Mouse (Mus musculus): ENCODE data around the gene Atp6v0e2. TPM values are rescaled to one million over a fixed set of nuclear protein-coding genes. Genes with fewer than 3 reads are reported as not detected.

The Atp6v0e2 gene
- polyA plus RNA-seq, 1 experiment from 2014 or later: 230 TPM

- Histone ChIP-seq H3K4me2 (replicated peaks) (no peak overlapping the region), H3K36me3 (replicated peaks; ENCODE audit: control insufficient read depth, insufficient read depth) (no peaks in the 10 kb centered on the region), H3K27me3 (ENCODE audit: control insufficient read depth, insufficient read depth, low read length) (no peaks in the 10 kb centered on the region), H3K9me3 (ENCODE audit: control insufficient read depth, low read length) (no peaks in the 10 kb centered on the region), H3K27ac (no peak overlapping the region), H3K9ac (no peak overlapping the region), H3K4me1 (replicated peaks; ENCODE audit: control insufficient read depth, insufficient read depth, low read length) (0 out of 2 replicates have a peak, but pooled peaks cover under 1% of the 10 kb centered on the region), H3K4me3 (replicated peaks; ENCODE audit: low read length) (no peak overlapping the region)
- ATAC-seq (ENCODE audit: low FRiP score) (no peak), DNase-seq (ENCODE audit: low spot score) (no peak)
- WGBS: 89% methylated on average over 6 of the region's 6 CpGs
Observed at GRCm38 (mm10) chr6:48548314-48548713, 10.9 kb downstream of the Atp6v0e2 start.

DNA sequence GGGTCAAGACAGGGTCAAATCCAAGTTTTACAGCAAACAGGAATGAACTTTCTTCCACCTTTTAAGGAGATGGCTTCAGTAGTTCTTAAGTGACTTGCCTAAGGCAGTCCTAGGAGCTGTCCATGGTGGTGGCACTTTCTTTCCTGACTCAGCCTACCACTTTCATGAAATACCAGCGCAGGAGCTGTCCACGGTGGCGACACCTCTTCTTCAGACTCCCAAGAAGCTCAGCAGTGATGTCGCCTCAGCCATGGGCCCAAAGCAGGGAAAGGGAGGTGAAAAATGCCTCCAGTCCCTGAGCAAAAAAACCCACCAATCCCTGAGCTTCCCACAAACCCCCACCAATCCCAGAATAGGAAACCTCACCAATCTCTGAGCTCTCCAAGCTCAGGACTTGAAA, 15.5 kb downstream of the Atp6v0e2 start:
- H3K4me2 ChIP-seq (replicated peaks): no peak overlapping the region
- H3K9ac ChIP-seq: no peak overlapping the region
- peaks cover 18% of the 10 kb centered on the region for H3K4me1 ChIP-seq (replicated peaks; ENCODE audit: control insufficient read depth, insufficient read depth, low read length)
- no peaks in the 10 kb centered on the region for H3K9me3 ChIP-seq (ENCODE audit: control insufficient read depth, low read length)
- H3K36me3 ChIP-seq (replicated peaks; ENCODE audit: control insufficient read depth, insufficient read depth): 0 out of 2 replicates have a peak, but pooled peaks cover 4% of the 10 kb centered on the region
- DNase-seq (ENCODE audit: low spot score): no peak
- 56% methylated on average over 4 of the region's 4 CpGs for WGBS
- no peak for ATAC-seq (ENCODE audit: low FRiP score)
- H3K27me3 ChIP-seq (ENCODE audit: control insufficient read depth, insufficient read depth, low read length): no peaks in the 10 kb centered on the region
- H3K27ac ChIP-seq: no peak overlapping the region
- H3K4me3 ChIP-seq (replicated peaks; ENCODE audit: low read length): no peak overlapping the region

GRCm38 (mm10) chr6:48553819-48554218, 16.4 kb downstream of the Atp6v0e2 start:
- DNase-seq (ENCODE audit: low spot score) (peak; percentile 49), ATAC-seq (ENCODE audit: low FRiP score) (0 out of 2 replicates have a peak, but pooled peaks have one; percentile 12)
- 0 out of 2 replicates have a peak, but pooled peaks cover 4% of the 10 kb centered on the region for H3K36me3 ChIP-seq (replicated peaks; ENCODE audit: control insufficient read depth, insufficient read depth)
- WGBS: 77% methylated on average over 4 of the region's 4 CpGs
- no peaks in the 10 kb centered on the region for H3K9me3 ChIP-seq (ENCODE audit: control insufficient read depth, low read length)
- peak overlapping the region; percentile 99 for H3K27ac ChIP-seq
- H3K9ac ChIP-seq: peak overlapping the region; percentile 88
- peaks cover 18% of the 10 kb centered on the region for H3K4me1 ChIP-seq (replicated peaks; ENCODE audit: control insufficient read depth, insufficient read depth, low read length)
- peak overlapping the region; percentile 53 for H3K4me3 ChIP-seq (replicated peaks; ENCODE audit: low read length)
- H3K4me2 ChIP-seq (replicated peaks): peak overlapping the region; percentile 91
- no peaks in the 10 kb centered on the region for H3K27me3 ChIP-seq (ENCODE audit: control insufficient read depth, insufficient read depth, low read length)

DNA sequence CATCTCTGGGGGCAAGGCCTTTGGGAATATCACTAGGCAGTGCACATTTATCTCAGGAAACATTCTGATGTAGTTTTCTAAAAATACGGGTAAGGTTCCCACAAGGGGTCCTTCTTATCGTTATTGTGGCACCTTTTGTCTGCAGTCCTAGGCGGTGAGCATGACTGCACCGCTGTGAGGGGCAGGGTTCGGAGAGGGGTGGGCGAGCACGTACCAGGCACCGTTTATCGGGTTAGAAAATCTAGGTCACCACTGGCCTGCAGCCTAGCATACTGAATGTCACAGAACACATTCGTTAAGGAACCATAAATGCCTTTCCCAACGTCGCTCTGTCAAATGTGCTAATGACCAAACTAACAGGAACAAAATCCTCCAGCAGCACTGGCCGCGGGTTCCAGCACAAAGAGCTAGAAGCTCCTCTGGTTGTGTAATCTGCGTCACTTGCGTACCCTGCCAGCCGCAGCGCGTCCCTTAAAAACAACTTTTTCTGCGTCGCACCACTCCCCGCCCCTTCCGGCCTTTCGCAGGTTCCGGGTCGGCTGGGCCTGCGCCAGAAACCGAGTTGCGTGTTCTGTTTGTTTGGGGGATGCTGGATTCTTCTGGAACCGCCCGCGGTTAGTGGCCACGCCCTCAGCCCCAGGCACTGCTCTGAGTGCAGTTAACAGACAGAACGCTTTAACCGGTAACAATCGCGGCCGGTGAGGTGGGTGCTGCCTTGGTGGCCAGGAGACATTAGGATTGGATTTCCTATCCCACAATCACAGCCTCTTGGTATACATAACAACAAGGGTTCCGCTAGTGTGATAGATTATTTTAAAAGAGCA, 17.1 kb downstream of the Atp6v0e2 start, which contains the start of gene Lrrc61:
Gene Lrrc61, plus strand, starts transcription at position 517 of the 824 bp plus-strand sequence.
- Histone ChIP-seq H3K27me3 (ENCODE audit: control insufficient read depth, insufficient read depth, low read length) (no peaks in the 10 kb centered on the region), H3K27ac (peak within 1 kb of the TSS; percentile 99), H3K9ac (peak within 1 kb of the TSS; percentile 88), H3K4me3 (replicated peaks; ENCODE audit: low read length) (peak within 1 kb of the TSS; percentile 53), H3K9me3 (ENCODE audit: control insufficient read depth, low read length) (no peaks in the 10 kb centered on the region), H3K4me1 (replicated peaks; ENCODE audit: control insufficient read depth, insufficient read depth, low read length) (peaks cover 18% of the 10 kb centered on the region), H3K4me2 (replicated peaks) (peak within 1 kb of the TSS; percentile 91), H3K36me3 (replicated peaks; ENCODE audit: control insufficient read depth, insufficient read depth) (peaks cover 9% of the 10 kb centered on the region; the same call in 1 of the 2 replicates)
- DNase-seq (ENCODE audit: low spot score) (peak; percentile 96), ATAC-seq (ENCODE audit: low FRiP score) (peak; percentile 95)
- under 1% methylated on average over 39 of the region's 39 CpGs for WGBS

GRCm38 (mm10) chr6:48555104-48555890, 17.9 kb downstream of the Atp6v0e2 start:
- no peaks in the 10 kb centered on the region for H3K9me3 ChIP-seq (ENCODE audit: control insufficient read depth, low read length)
- H3K27ac ChIP-seq: peak overlapping the region; percentile 99

DNA sequence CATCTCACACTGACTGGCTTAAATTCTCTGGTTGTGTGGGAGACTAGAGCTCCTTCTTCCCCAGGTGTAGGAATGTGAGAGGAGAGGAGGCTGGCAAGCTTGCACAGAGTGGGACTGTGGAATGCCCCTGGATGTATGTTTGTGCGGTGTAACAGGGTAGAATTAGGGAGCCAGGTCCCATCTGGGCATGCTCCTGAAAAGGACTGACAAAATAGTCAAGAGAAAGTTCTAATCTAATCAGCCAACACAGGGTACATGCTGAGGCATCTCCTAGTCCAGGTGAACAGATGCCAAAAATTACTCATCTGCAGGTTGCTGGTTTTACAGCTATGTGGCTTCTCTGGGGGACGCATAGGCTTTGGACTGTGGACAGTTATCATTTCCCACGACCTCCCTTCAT, 18.5 kb downstream of the Atp6v0e2 start:
- no peaks in the 10 kb centered on the region for H3K9me3 ChIP-seq (ENCODE audit: control insufficient read depth, low read length)
- no peaks in the 10 kb centered on the region for H3K27me3 ChIP-seq (ENCODE audit: control insufficient read depth, insufficient read depth, low read length)
- peak overlapping the region; percentile 91 for H3K4me2 ChIP-seq (replicated peaks)
- H3K36me3 ChIP-seq (replicated peaks; ENCODE audit: control insufficient read depth, insufficient read depth): peaks cover 20% of the 10 kb centered on the region
- 84% methylated on average over 3 of the region's 3 CpGs for WGBS
- no peak overlapping the region for H3K27ac ChIP-seq
- H3K9ac ChIP-seq: no peak overlapping the region
- ATAC-seq (ENCODE audit: low FRiP score): no peak
- H3K4me1 ChIP-seq (replicated peaks; ENCODE audit: control insufficient read depth, insufficient read depth, low read length): peaks cover 18% of the 10 kb centered on the region
- no peak overlapping the region; the same call in 1 of the 2 replicates for H3K4me3 ChIP-seq (replicated peaks; ENCODE audit: low read length)
- no peak for DNase-seq (ENCODE audit: low spot score)

More at GRCm38 (mm10) chr6:48555104-48555890, 17.9 kb downstream of the Atp6v0e2 start:
- Histone ChIP-seq H3K36me3 (replicated peaks; ENCODE audit: control insufficient read depth, insufficient read depth) (peaks cover 17% of the 10 kb centered on the region), H3K4me3 (replicated peaks; ENCODE audit: low read length) (peak overlapping the region; percentile 53), H3K27me3 (ENCODE audit: control insufficient read depth, insufficient read depth, low read length) (no peaks in the 10 kb centered on the region), H3K9ac (peak overlapping the region; percentile 88), H3K4me1 (replicated peaks; ENCODE audit: control insufficient read depth, insufficient read depth, low read length) (peaks cover 18% of the 10 kb centered on the region), H3K4me2 (replicated peaks) (peak overlapping the region; percentile 91)
- peak; percentile 83 for DNase-seq (ENCODE audit: low spot score)
- WGBS: 28% methylated on average over 14 of the region's 14 CpGs
- peak; percentile 87 for ATAC-seq (ENCODE audit: low FRiP score)

DNA sequence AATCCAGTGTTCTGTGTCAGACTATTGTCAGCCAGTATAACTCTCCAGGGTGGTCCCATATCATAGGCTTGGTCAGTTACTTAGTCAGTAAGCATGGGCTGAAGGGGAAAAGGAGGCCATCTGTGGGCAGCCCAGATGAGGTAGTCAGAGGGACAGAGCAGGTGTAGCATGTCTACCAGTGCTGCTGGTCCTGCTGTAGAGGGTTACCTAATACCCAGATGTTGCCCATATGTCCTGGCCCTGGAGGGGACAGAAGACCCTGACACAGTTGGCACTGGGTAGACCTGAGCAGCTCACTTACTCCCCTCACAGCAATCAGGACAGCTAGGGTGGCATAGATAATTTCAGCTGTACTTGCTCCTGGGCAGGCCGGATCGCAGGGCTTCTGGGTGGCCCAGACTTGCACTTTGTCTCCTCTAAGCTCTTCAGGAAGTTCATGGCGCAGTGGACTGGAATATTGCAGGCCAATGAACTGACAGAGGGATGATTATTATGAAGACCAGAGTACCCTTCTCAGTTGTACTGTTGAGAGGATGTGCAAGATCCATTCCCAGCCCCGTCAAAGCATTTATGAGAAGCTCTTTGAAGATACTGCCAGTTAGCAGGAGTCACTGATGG, 28.4 kb downstream of the Atp6v0e2 start:
- Histone ChIP-seq H3K4me2 (replicated peaks) (no peak overlapping the region), H3K36me3 (replicated peaks; ENCODE audit: control insufficient read depth, insufficient read depth) (peaks cover 50% of the 10 kb centered on the region), H3K4me1 (replicated peaks; ENCODE audit: control insufficient read depth, insufficient read depth, low read length) (no peaks in the 10 kb centered on the region), H3K27ac (no peak overlapping the region), H3K9me3 (ENCODE audit: control insufficient read depth, low read length) (no peaks in the 10 kb centered on the region), H3K27me3 (ENCODE audit: control insufficient read depth, insufficient read depth, low read length) (no peaks in the 10 kb centered on the region), H3K9ac (no peak overlapping the region), H3K4me3 (replicated peaks; ENCODE audit: low read length) (no peak overlapping the region)
- DNase-seq (ENCODE audit: low spot score) (no peak), ATAC-seq (ENCODE audit: low FRiP score) (no peak)
- WGBS: 99% methylated on average over 4 of the region's 4 CpGs

GRCm38 (mm10) chr6:48566312-48566711, 28.9 kb downstream of the Atp6v0e2 start:
- no peak overlapping the region for H3K4me3 ChIP-seq (replicated peaks; ENCODE audit: low read length)
- 56% methylated on average over 5 of the region's 5 CpGs for WGBS
- H3K27ac ChIP-seq: no peak overlapping the region
- H3K4me2 ChIP-seq (replicated peaks): no peak overlapping the region
- no peak; the same call in 1 of the 2 replicates for ATAC-seq (ENCODE audit: low FRiP score)
- H3K9ac ChIP-seq: no peak overlapping the region
- peaks cover 50% of the 10 kb centered on the region for H3K36me3 ChIP-seq (replicated peaks; ENCODE audit: control insufficient read depth, insufficient read depth)
- H3K27me3 ChIP-seq (ENCODE audit: control insufficient read depth, insufficient read depth, low read length): no peaks in the 10 kb centered on the region
- DNase-seq (ENCODE audit: low spot score): no peak
- no peaks in the 10 kb centered on the region for H3K4me1 ChIP-seq (replicated peaks; ENCODE audit: control insufficient read depth, insufficient read depth, low read length)
- no peaks in the 10 kb centered on the region for H3K9me3 ChIP-seq (ENCODE audit: control insufficient read depth, low read length)

All from hindbrain, embryonic 14.5 days (tissue).